Mouse (Mus musculus) mammary gland, adult 2 months (tissue): ENCODE data around the gene Nsmce3. TPM values are rescaled to one million over a fixed set of nuclear protein-coding genes. Genes with fewer than 3 reads are reported as not detected.

ENCODE experiments used
- polyA plus RNA-seq: library from polyadenylated mRNA; depleted of rRNA; stranded (reverse); fragments of >200 nt; gene quantifications from 2 replicates; pipeline ENCODE4 v1.2.3, GENCODE M21; 2012; ENCODE audit warnings: low replicate concordance; rRNA removed

The Nsmce3 gene
- 3.2 and 5.7 TPM in 2 replicates for polyA plus RNA-seq

DNA sequence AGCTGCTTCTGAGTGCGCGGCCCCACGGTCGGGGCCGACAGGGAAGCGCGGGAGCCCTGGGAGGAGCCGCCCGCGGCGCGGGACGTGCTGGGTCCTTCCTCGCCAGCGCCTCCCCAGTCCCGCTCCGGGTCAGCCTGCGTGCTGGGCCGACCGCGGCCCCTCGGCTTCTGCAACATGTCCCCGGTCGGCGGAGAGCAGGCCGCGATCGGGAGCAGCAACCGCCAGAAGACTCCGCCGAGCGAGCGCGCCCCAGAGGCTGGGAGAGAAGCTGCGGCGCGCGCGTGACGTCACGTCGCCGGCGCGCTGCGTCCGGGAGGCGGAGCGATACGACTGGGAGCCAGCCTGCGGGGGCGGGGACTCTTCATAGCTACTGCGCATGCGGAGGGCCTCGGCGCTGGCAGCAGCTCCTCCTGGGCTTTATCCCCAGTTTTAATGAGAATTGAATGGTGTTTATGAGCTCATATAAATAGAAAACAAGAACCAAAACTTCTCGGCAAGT, at the start of gene Nsmce3:
Nsmce3 (minus strand) TSS at position 255 of the 499 bp plus-strand sequence.

